Mouse (Mus musculus) heart, embryonic 14.5 days (tissue): ENCODE measurements around the gene Tbxas1. TPM values are rescaled to one million over a fixed set of nuclear protein-coding genes. Genes with fewer than 3 reads are reported as not detected.

Source experiments
- ATAC-seq: fragments of 200-750 bp; cut with Nextera tagmentation; 2 replicates; pipeline ENCODE4 v1.8.0; 2017; ENCODE audit warnings: low read depth, moderate TSS enrichment; ENCODE audit not compliant: insufficient number of reproducible peaks, insufficient read depth, low FRiP score
- H3K27ac ChIP-seq, 2 experiments: fragments of 200-500 bp in 1 of 2; fragments of 300-500 bp in 1 of 2; sonication (generic) in 1 of 2; replicated peaks in 1 of 2; 2 replicates each; pipeline ENCODE4 v1.5.1; 2012 to 2014; ENCODE audit warnings: low read depth in 2 of 2, low read length in 2 of 2, control low read depth in 1 of 2, mild to moderate bottlenecking in 1 of 2, mixed read lengths in 1 of 2; ENCODE audit not compliant: control insufficient read depth in 1 of 2, insufficient read depth in 1 of 2
- H3K27me3 ChIP-seq: fragments of 300-500 bp; sonication (generic); 2 replicates; pipeline ENCODE4 v1.6.1; 2014; ENCODE audit warnings: mild to moderate bottlenecking, low read length, control low read depth; ENCODE audit not compliant: control insufficient read depth, insufficient read depth
- H3K36me3 ChIP-seq: fragments of 300-500 bp; sonication (generic); 2 replicates; pipeline ENCODE4 v1.6.1; 2014; ENCODE audit warnings: mild to moderate bottlenecking, control low read depth, low read length, mixed read lengths; ENCODE audit not compliant: control insufficient read depth, insufficient read depth
- H3K4me1 ChIP-seq, 2 experiments: fragments of 200-500 bp in 1 of 2; fragments of 300-500 bp in 1 of 2; sonication (generic) in 1 of 2; 2 replicates each; pipeline ENCODE4 v1.6.1; 2012 to 2014; ENCODE audit warnings: low read length in 2 of 2, control low read depth in 1 of 2, mixed read lengths in 1 of 2; ENCODE audit not compliant: control insufficient read depth in 2 of 2, insufficient read depth in 2 of 2
- H3K4me2 ChIP-seq: fragments of 300-500 bp; sonication (generic); 2 replicates; pipeline ENCODE4 v1.6.1; 2014; ENCODE audit warnings: mild to moderate bottlenecking, low read length
- H3K4me3 ChIP-seq, 2 experiments: fragments of 200-500 bp in 1 of 2; fragments of 300-500 bp in 1 of 2; sonication (generic) in 1 of 2; 2 replicates each; pipeline ENCODE4 v1.5.1; 2012 to 2014; ENCODE audit warnings: low read length in 2 of 2, mild to moderate bottlenecking in 2 of 2, control low read depth in 1 of 2, low read depth in 1 of 2, moderate library complexity in 1 of 2; ENCODE audit not compliant: control insufficient read depth in 1 of 2, insufficient read depth in 1 of 2
- H3K9ac ChIP-seq: fragments of 300-500 bp; sonication (generic); 2 replicates; pipeline ENCODE4 v1.6.1; 2014; ENCODE audit warnings: mild to moderate bottlenecking, low read length
- H3K9me3 ChIP-seq: fragments of 300-500 bp; sonication (generic); 2 replicates; pipeline ENCODE4 v1.6.1; 2016; ENCODE audit warnings: low read length, control low read depth; ENCODE audit not compliant: control insufficient read depth
- WGBS: fragments of 180-500 bp; shearing (Covaris S2); extraction: QIAGEN DNeasy Blood & Tissue Kit; methylation state at CpG from one replicate; pipeline ENCODE4 v1.1.7; 2014; 5-methylcytosine and 5-hydroxymethylcytosine counted together
- polyA plus RNA-seq: library from polyadenylated mRNA; unstranded; fragments of >200 nt; fragmentation: Nextera tagmentation; extraction: Ambion mirVana; gene quantifications from 2 replicates; pipeline ENCODE4 v1.2.1, GENCODE M21; 2014

Gene Tbxas1
- polyA plus RNA-seq, 1 experiment from 2014 or later, result 1.5 TPM

DNA sequence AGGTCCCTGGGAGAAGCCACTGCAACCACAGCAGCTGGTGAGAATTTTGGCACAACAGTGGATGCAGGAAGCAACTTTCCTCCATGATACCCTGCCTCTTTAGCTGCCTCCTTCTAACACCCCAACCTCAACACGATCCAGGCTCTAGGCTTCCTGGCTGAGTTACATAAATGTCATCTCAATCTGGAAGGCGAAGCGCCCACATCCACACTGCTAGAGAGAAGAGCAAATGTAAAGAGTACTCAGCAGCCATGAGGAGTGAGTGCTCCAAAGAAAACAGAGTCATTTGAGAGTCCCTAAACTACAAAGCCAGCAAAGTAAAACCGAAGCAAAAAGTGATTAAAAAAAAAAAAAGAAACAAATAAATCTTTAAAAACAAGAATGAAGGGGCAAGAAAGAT is 229.4 kb downstream of the Tbxas1 start:
- ATAC-seq, result no peak
- Histone ChIP-seq H3K4me1 (no peaks in the 10 kb centered on the region), H3K9ac (no peak overlapping the region), H3K4me2 (no peak overlapping the region), H3K27ac (no peak overlapping the region), H3K9me3 (no peaks in the 10 kb centered on the region), H3K4me3 (no peak overlapping the region), H3K27me3 (no peaks in the 10 kb centered on the region), H3K36me3 (peaks cover 10% of the 10 kb centered on the region)
- WGBS, result 82% methylated on average over 4 of the region's 4 CpGs

DNA sequence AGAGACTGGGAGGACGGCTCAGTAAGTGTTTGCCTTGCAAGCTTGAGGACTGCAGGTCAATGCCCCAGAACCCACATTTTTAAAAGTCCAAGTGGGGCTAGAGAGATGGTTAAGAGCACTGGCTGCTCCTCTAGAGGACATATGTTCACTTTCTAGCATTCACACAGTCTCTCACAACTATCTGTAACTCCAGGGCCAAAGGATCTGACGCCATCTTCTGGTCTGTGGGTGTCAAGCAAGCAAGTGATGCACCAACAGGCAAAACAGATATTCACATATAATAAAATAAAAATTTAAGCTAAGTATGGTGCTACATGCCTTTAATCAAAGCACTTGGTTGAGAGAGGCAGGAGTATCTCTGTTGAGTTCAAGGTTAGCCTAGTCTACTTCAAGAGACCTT is 231.6 kb downstream of the Tbxas1 start:
- H3K4me2 ChIP-seq, result no peak overlapping the region
- 62% methylated on average over 2 of the region's 2 CpGs for WGBS
- no peak for ATAC-seq
- peaks cover 13% of the 10 kb centered on the region for H3K36me3 ChIP-seq
- H3K9me3 ChIP-seq, result no peaks in the 10 kb centered on the region
- H3K9ac ChIP-seq, result no peak overlapping the region
- H3K4me1 ChIP-seq, result no peaks in the 10 kb centered on the region
- H3K27me3 ChIP-seq, result no peaks in the 10 kb centered on the region
- H3K4me3 ChIP-seq, result no peak overlapping the region
- H3K27ac ChIP-seq, result no peak overlapping the region

DNA sequence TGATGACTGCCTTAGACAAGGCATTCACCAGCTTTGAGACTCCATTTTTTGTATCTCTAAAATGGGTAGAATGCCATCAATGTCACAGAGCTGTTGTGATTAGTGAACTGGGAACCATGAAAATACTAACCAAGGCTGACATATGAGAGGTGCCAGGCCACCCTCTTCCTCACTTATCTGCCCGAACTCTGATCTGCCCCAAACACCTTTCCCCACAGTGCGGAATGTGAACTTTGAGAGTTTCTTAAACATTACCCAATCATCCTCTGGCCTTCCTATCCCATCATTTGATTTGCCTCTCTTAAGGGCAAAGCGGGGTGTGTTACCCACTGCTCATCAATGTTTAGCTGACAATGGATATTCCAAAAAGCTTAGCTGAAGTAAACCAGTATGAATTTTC is 237.5 kb downstream of the Tbxas1 start:
- H3K27ac ChIP-seq, result no peak overlapping the region
- no peak overlapping the region for H3K9ac ChIP-seq
- no peak overlapping the region for H3K4me2 ChIP-seq
- no peaks in the 10 kb centered on the region for H3K9me3 ChIP-seq
- peaks cover 6 to 13% of the 10 kb centered on the region in 2 experiments; a peak in 3 of 4 replicates for H3K4me1 ChIP-seq
- no peak overlapping the region for H3K4me3 ChIP-seq
- H3K27me3 ChIP-seq, result no peaks in the 10 kb centered on the region
- ATAC-seq, result no peak
- H3K36me3 ChIP-seq, result peaks cover 3% of the 10 kb centered on the region; the same call in 1 of the 2 replicates
- 83% methylated on average over 3 of the region's 3 CpGs for whole genome bisulfite sequencing

DNA sequence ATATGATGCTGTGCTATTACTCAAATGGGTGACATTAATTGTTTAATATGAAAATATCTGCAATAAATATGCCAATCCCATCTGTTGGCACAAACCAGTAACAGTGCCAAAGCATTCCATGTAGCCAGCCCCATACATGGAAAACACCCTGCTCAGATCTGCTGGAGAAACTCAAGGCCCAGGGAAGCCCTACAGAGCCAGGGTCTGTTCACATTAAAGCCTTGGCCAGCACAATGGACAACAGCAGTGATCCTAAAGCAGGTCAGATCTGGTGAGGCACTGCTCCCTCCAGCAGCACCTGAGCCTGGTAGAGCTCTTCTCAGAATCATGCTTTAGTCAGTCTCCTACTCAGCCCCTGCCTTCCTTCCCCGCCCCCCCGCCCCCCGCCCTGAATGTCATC is 237.9 kb downstream of the Tbxas1 start:
- Histone ChIP-seq H3K9ac (no peak overlapping the region), H3K4me3 (no peak overlapping the region), H3K27ac (no peak overlapping the region), H3K36me3 (peaks cover 3% of the 10 kb centered on the region; the same call in 1 of the 2 replicates), H3K4me1 (peaks cover 6 to 13% of the 10 kb centered on the region in 2 experiments; a peak in 3 of 4 replicates), H3K4me2 (no peak overlapping the region), H3K27me3 (no peaks in the 10 kb centered on the region), H3K9me3 (no peaks in the 10 kb centered on the region)
- WGBS, result 79% methylated on average over 3 of the region's 3 CpGs
- no peak for ATAC-seq

DNA sequence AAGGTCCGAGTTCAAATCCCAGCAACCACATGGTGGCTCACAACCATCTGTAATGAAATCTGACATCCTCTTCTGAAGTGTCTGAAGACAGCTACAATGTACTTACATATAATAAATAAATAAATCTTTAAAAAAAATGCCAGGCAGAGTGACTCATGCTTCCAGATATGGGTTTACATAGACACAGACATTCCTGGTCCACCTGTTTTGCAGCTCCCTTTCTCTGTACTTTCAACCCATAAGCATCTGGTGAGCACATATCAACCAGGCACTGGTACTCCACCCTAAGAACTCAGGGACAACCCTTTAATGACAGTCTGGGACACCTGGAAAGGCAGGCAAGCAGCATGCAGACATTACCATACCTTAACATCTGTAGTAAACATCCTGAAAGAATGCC is 240.2 kb downstream of the Tbxas1 start:
- Histone ChIP-seq H3K27me3 (no peaks in the 10 kb centered on the region), H3K27ac (no peak overlapping the region), H3K4me3 (no peak overlapping the region), H3K4me2 (no peak overlapping the region), H3K9me3 (peaks cover 6% of the 10 kb centered on the region; the same call in 1 of the 2 replicates), H3K4me1 (peaks cover 6 to 13% of the 10 kb centered on the region in 2 experiments; a peak in 3 of 4 replicates), H3K9ac (no peak overlapping the region), H3K36me3 (peaks cover 3% of the 10 kb centered on the region; the same call in 1 of the 2 replicates)
- 79% methylated on average over 1 of the region's 1 CpGs for WGBS
- no peak for ATAC-seq

DNA sequence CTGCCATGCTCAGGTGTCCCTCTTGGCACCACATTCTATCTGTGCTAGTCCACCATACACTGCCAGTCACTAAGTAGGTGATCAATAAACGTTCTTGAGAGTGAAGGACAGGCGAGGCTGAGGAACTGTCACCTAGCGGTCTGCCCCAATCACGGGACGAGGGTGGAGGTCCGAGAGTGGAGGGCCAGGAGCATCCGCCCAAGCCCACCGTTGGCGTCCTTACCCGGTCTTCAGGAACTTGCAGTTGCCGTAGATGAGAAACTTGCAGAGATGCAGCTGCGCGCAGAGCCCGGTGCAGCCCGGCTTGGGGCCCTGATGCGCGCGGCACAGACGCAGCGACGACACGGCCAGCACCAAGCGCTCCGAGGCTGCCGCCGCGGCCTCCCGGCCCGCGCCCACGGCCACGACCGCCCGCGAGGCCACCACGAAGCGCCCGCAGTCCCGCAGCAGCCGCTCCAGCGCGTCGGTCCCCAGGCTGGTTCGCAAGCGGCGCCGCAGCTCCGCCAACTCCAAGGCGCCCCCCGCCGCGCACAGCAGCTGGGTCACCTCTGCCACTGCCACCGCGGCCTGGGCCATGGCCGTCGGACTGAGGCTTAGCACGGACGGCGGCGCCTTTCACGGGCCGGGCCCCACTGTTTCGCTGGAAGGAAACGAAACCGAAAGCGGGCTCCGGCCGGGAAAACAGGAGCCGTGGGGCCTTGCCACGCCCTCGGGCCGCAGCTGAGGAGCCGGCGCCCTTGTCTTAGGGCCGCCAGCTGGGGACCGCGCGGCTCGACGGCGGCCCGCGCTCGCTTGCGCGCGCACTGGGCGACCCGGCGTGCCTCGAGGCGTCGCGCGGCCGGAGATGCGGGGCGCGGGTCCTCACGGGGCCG is 242.6 kb downstream of the Tbxas1 start, which contains the start of gene Parp12:
Parp12 (minus strand) TSS at position 766 of the 872 bp plus-strand sequence.
- peaks cover 6% of the 10 kb centered on the region; the same call in 1 of the 2 replicates for H3K9me3 ChIP-seq
- peaks cover 6 to 13% of the 10 kb centered on the region in 2 experiments; a peak in 3 of 4 replicates for H3K4me1 ChIP-seq
- 2% methylated on average over 100 of the region's 101 CpGs for WGBS
- H3K4me2 ChIP-seq, result peak within 1 kb of the TSS; percentile 76
- H3K9ac ChIP-seq, result peak within 1 kb of the TSS; percentile 91
- peak; percentile 81 for ATAC-seq
- H3K4me3 ChIP-seq, result peak within 1 kb of the TSS; percentile 91
- H3K27me3 ChIP-seq, result no peaks in the 10 kb centered on the region
- H3K27ac ChIP-seq, result peak within 1 kb of the TSS; percentile 14 to 63; a peak in 3 of 4 replicates
- H3K36me3 ChIP-seq, result no peaks in the 10 kb centered on the region; the same call in 1 of the 2 replicates

DNA sequence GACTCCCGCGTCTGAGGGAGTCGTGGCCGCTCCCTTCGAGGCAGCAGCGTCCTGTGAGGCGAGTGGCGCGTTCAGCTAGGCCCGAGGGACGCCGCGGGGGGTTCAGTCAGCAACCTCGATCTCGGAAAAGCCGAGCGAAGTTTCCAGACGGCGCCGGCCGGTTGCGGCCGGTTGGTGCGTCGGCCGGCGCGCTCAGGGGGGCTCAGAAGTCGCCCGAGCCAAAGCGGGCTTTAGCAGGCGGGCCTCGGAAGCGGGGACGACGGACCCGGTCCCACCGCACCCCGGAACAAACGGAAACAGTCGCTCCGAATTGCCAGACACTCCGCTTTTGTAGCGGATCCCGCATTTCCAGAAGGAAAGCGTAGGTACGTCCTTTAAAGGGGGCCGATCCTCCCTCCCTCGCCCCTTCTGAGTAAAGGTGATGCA is 243.3 kb downstream of the Tbxas1 start:
- Histone ChIP-seq H3K9ac (peak overlapping the region; percentile 91), H3K36me3 (no peaks in the 10 kb centered on the region; the same call in 1 of the 2 replicates), H3K27me3 (no peaks in the 10 kb centered on the region), H3K27ac (peak overlapping the region in 1 of 2 experiments; percentile 63; a peak in 2 of 4 replicates), H3K9me3 (peaks cover 6% of the 10 kb centered on the region; the same call in 1 of the 2 replicates), H3K4me2 (peak overlapping the region; percentile 76), H3K4me3 (peak overlapping the region; percentile 91), H3K4me1 (peaks cover 6 to 13% of the 10 kb centered on the region in 2 experiments; a peak in 3 of 4 replicates)
- ATAC-seq, result peak; percentile 41; the same call in 1 of the 2 replicates
- 7% methylated on average over 45 of the region's 49 CpGs for WGBS
